Mouse (Mus musculus) v-Abl transformed pro-B cells (cell line): Measurements from ENCODE around the gene Prr15l.

ENCODE experiments used
- in situ Hi-C, 2 experiments: fragments of 400-800 bp; cut with MboI; formaldehyde crosslinking; loops; one replicate each; pipeline ENCODE4 v1.15.1; 2025; ENCODE audit not compliant: unreplicated experiment in 2 of 2

Prr15l gene

GRCm38 (mm10) chr11:96973426-96973964, 45.6 kb downstream of the Prr15l start:
- in situ Hi-C loops, result no loop called here

- in situ Hi-C loops, result no loop called here
Measured at GRCm38 (mm10) chr11:96974813-96975212, 46.9 kb downstream of the Prr15l start.

- in situ Hi-C loops, result no loop called here
Measured at GRCm38 (mm10) chr11:96975511-96976378, 47.8 kb downstream of the Prr15l start.

GRCm38 (mm10) chr11:96976379-96976687, 48.4 kb downstream of the Prr15l start:
- in situ Hi-C loops, result no loop called here

- in situ Hi-C loops, result no loop called here
Measured at GRCm38 (mm10) chr11:96976911-96977591, 49.1 kb downstream of the Prr15l start.

- in situ Hi-C loops, result no loop called here
Measured at GRCm38 (mm10) chr11:96977606-96978400, 49.9 kb downstream of the Prr15l start.

GRCm38 (mm10) chr11:96978401-96979246, 50.7 kb downstream of the Prr15l start:
- in situ Hi-C loops, result no loop called here

- in situ Hi-C loops, result no loop called here
Measured at GRCm38 (mm10) chr11:96979329-96979728, 51.4 kb downstream of the Prr15l start.

- in situ Hi-C loops, result loop anchor here in 1 of 2 experiments (5.0 kb wide), 1 partner anchor 42 kb away; no protein-coding TSS in a partner anchor
Measured at GRCm38 (mm10) chr11:96980021-96980420, 52.1 kb downstream of the Prr15l start.

- in situ Hi-C loops, result loop anchor here in 1 of 2 experiments (5.0 kb wide), 1 partner anchor 41 kb away; no protein-coding TSS in a partner anchor
Measured at GRCm38 (mm10) chr11:96981461-96981860, 53.6 kb downstream of the Prr15l start.

- in situ Hi-C loops, result loop anchor here in 1 of 2 experiments (5.0 kb wide), 1 partner anchor 40 kb away; no protein-coding TSS in a partner anchor
Measured at GRCm38 (mm10) chr11:96982355-96982754, 54.5 kb downstream of the Prr15l start.

GRCm38 (mm10) chr11:96982859-96983258, 55.0 kb downstream of the Prr15l start, which contains the start of gene Sp2:
Gene Sp2 (minus strand): TSS chr11:96982959.
- in situ Hi-C loops, result loop anchor here in 1 of 2 experiments (5.0 kb wide), 1 partner anchor 39 kb away; no protein-coding TSS in a partner anchor

- in situ Hi-C loops, result loop anchor here (5.0 kb wide), 1 partner anchor 37 kb away; no protein-coding TSS in a partner anchor
Measured at GRCm38 (mm10) chr11:96984903-96985302, 57.0 kb downstream of the Prr15l start.

- in situ Hi-C loops, result loop anchor here in 1 of 2 experiments (5.0 kb wide), 1 partner anchor 36 kb away; no protein-coding TSS in a partner anchor
Measured at GRCm38 (mm10) chr11:96986463-96986862, 58.6 kb downstream of the Prr15l start.
